Comparison of ENCODE assay signal across 8 mouse cellular contexts in genomic region chr10:20723962-20724361, GRCm38 (mm10). TPM values are rescaled to one million over a fixed set of nuclear protein-coding genes. Genes with fewer than 3 reads are reported as not detected.
DNase-seq lines count a peak whose midpoint lies in the region; ATAC-seq lines count a peak whose summit lies in the region.
"Had no signal": no experiment of that assay in that cellular context is flagged by ENCODE, and none has a peak within 500 bp of the region (broad histone marks: within the 10 kb centered on the region; RNA-seq: fewer than 3 reads in every experiment).

No protein-coding gene starts in this region.

- WGBS in heart, embryonic 15.5 days, result 33% methylated on average over 3 of the region's 3 CpGs
- 28% methylated on average over 3 of the region's 3 CpGs for WGBS in liver, embryonic 11.5 days
- 21% methylated on average over 3 of the region's 3 CpGs for WGBS in stomach, embryonic 15.5 days

- H3K36me3 ChIP-seq in megakaryocyte, embryonic 14.5 days (replicated peaks; ENCODE audit: low read length), result no peaks in the 10 kb centered on the region
- H3K36me3 ChIP-seq in heart, embryonic 15.5 days, result no peaks in the 10 kb centered on the region
- no peaks in the 10 kb centered on the region for H3K36me3 ChIP-seq in liver, embryonic 11.5 days (ENCODE audit: control insufficient read depth, insufficient read depth, low read length)
- no peaks in the 10 kb centered on the region for H3K36me3 ChIP-seq in stomach, embryonic 15.5 days

- H3K4me3 ChIP-seq in megakaryocyte, embryonic 14.5 days (replicated peaks), result peak overlapping the region; percentile 89
- H3K4me3 ChIP-seq in heart, embryonic 15.5 days, result peak overlapping the region; percentile 46
- H3K4me3 ChIP-seq in liver, embryonic 11.5 days (ENCODE audit: low read depth, low read length), result peak overlapping the region; percentile 29; the same call in 1 of the 2 replicates
- H3K4me3 ChIP-seq in stomach, embryonic 15.5 days (replicated peaks), result peak overlapping the region; percentile 35
- H3K4me3 ChIP-seq: erythroblast, embryonic 14.5 days had no signal

- H3K27me3 ChIP-seq in megakaryocyte, embryonic 14.5 days (replicated peaks), result no peaks in the 10 kb centered on the region
- no peaks in the 10 kb centered on the region for H3K27me3 ChIP-seq in heart, embryonic 15.5 days
- H3K27me3 ChIP-seq in liver, embryonic 11.5 days (replicated peaks; ENCODE audit: control insufficient read depth, insufficient read depth, low read length), result no peaks in the 10 kb centered on the region
- no peaks in the 10 kb centered on the region for H3K27me3 ChIP-seq in stomach, embryonic 15.5 days (replicated peaks)

- peaks cover 67% of the 10 kb centered on the region for H3K4me1 ChIP-seq in megakaryocyte, embryonic 14.5 days
- peaks cover 26% of the 10 kb centered on the region for H3K4me1 ChIP-seq in heart, embryonic 15.5 days (replicated peaks)
- peaks cover 11% of the 10 kb centered on the region for H3K4me1 ChIP-seq in liver, embryonic 11.5 days (replicated peaks; ENCODE audit: control insufficient read depth, insufficient read depth, low read length)
- peaks cover 4% of the 10 kb centered on the region; the same call in 1 of the 2 replicates for H3K4me1 ChIP-seq in stomach, embryonic 15.5 days

- peak overlapping the region; percentile 70 for H3K27ac ChIP-seq in heart, embryonic 15.5 days
- H3K27ac ChIP-seq in liver, embryonic 11.5 days (ENCODE audit: low read depth, low read length), result no peak overlapping the region
- no peak overlapping the region for H3K27ac ChIP-seq in stomach, embryonic 15.5 days

- no peaks in the 10 kb centered on the region for H3K9me3 ChIP-seq in megakaryocyte, embryonic 14.5 days
- no peaks in the 10 kb centered on the region for H3K9me3 ChIP-seq in heart, embryonic 15.5 days (replicated peaks)
- H3K9me3 ChIP-seq in liver, embryonic 11.5 days (ENCODE audit: control insufficient read depth, low read length), result no peaks in the 10 kb centered on the region
- no peaks in the 10 kb centered on the region for H3K9me3 ChIP-seq in stomach, embryonic 15.5 days

- peak overlapping the region; percentile 40 for H3K9ac ChIP-seq in heart, embryonic 15.5 days
- no peak overlapping the region for H3K9ac ChIP-seq in liver, embryonic 11.5 days (ENCODE audit: low read depth, low read length)
- H3K9ac ChIP-seq in stomach, embryonic 15.5 days, result 0 out of 2 replicates have a peak overlapping the region, but pooled peaks have one; percentile 12

- DNase-seq in liver, embryonic 11.5 days (ENCODE audit: low spot score), result no peak
- DNase-seq in right cerebral cortex, postnatal 36 days (ENCODE audit: low spot score in 2 of 2), result no peak

- H3K4me2 ChIP-seq in heart, embryonic 15.5 days, result peak overlapping the region; percentile 56
- peak overlapping the region; percentile 65 for H3K4me2 ChIP-seq in liver, embryonic 11.5 days
- peak overlapping the region; percentile 54 for H3K4me2 ChIP-seq in stomach, embryonic 15.5 days

- no peak for ATAC-seq in megakaryocyte, adult 5-6 weeks (ENCODE audit: poor library complexity, severe bottlenecking)
- no peak for ATAC-seq in heart, embryonic 15.5 days (replicated peaks; ENCODE audit: insufficient number of reproducible peaks, insufficient read depth, low FRiP score, low read depth)
- no peak for ATAC-seq in liver, embryonic 11.5 days (replicated peaks; ENCODE audit: low FRiP score)
- no peak for ATAC-seq in stomach, embryonic 15.5 days (ENCODE audit: insufficient read depth, low FRiP score, low read depth)
- no peak for ATAC-seq in cerebellum, adult (ENCODE audit: insufficient number of reproducible peaks, low FRiP score, low TSS enrichment)

RNA-seq across cellular contexts. Expression of gene Pde7b, which starts 0.9 kb away (rescaled TPM):
- polyA plus RNA-seq in megakaryocyte, embryonic 14.5 days (2012; ENCODE audit: insufficient read depth, low replicate concordance), result 0.51 and 0.68 TPM in 2 replicates
- total RNA-seq in megakaryocyte, adult 5-6 weeks (2015), result 5.2 and 7.4 TPM in 2 replicates
- total RNA-seq in megakaryocyte, adult 5-6 weeks (2017), result 3.8 and 6.7 TPM in 2 replicates
- polyA plus RNA-seq in heart, embryonic 15.5 days (2015; fragmentation: Nextera tagmentation; extraction: Ambion mirVana), result 5.4 and 6.7 TPM in 2 replicates
- 0.48 and 1.3 TPM in 2 replicates for polyA plus RNA-seq in liver, embryonic 11.5 days (2014; fragmentation: Nextera tagmentation; extraction: Ambion mirVana)
- 3.7 and 3.9 TPM in 2 replicates for polyA plus RNA-seq in stomach, embryonic 15.5 days (2015; fragmentation: Nextera tagmentation; extraction: Ambion mirVana)
- polyA plus RNA-seq: erythroblast, embryonic 14.5 days had no signal

Comparison
In these comparisons a context has a peak if more than half of its experiments do, and no peak if none do; other contexts are left out.
1. H3K4me3 ChIP-seq: peak in every context shown above with its lines; median percentile 89 in megakaryocyte, embryonic 14.5 days; 46 in heart, embryonic 15.5 days; 35 in stomach, embryonic 15.5 days; 29 in liver, embryonic 11.5 days.